Mouse (Mus musculus) WW6 (cell line): ENCODE results near the gene Pias3.
"Not testable (repeated sequence)": the region's sequence is repeated elsewhere in the genome, so short reads cannot be mapped to it uniquely, and the experiment has no call there.

Experiments used
- DNase-seq: peaks from one replicate; pipeline ENCODE4 v3.0.0-alpha.2; 2013; ENCODE audit warnings: low read depth, low spot score

Pias3 gene

GRCm38 (mm10) chr3:96696198-96696765, at the start of gene Pias3:
TSS of gene Pias3 (plus strand) at chr3:96696384.
- DNase-seq: peak; percentile 77

- DNase-seq: no peak
These were observed 48.8 kb upstream of the Pias3 start for GRCm38 (mm10) chr3:96647365-96647764.

GRCm38 (mm10) chr3:96660901-96661300, 35.3 kb upstream of the Pias3 start:
- DNase-seq: no peak

- no peak for DNase-seq
These were observed 33.4 kb upstream of the Pias3 start for GRCm38 (mm10) chr3:96662731-96663316.

GRCm38 (mm10) chr3:96663432-96664239, 32.5 kb upstream of the Pias3 start:
- peak; percentile 93 for DNase-seq

- DNase-seq: not testable (repeated sequence)
These were observed 30.3 kb upstream of the Pias3 start for GRCm38 (mm10) chr3:96665732-96666363.

- DNase-seq: no peak
These were observed 29.3 kb upstream of the Pias3 start for GRCm38 (mm10) chr3:96666916-96667315.

GRCm38 (mm10) chr3:96667316-96667715, 28.9 kb upstream of the Pias3 start:
- no peak for DNase-seq

GRCm38 (mm10) chr3:96668424-96669067, 27.6 kb upstream of the Pias3 start:
- no peak for DNase-seq

GRCm38 (mm10) chr3:96669727-96670468, 26.3 kb upstream of the Pias3 start, which contains the start of gene Ankrd35:
TSS of gene Ankrd35 (plus strand) at chr3:96670131.
- DNase-seq: peak; percentile 89

GRCm38 (mm10) chr3:96671519-96671918, 24.7 kb upstream of the Pias3 start:
- DNase-seq: no peak

GRCm38 (mm10) chr3:96673514-96673913, 22.7 kb upstream of the Pias3 start:
- no peak for DNase-seq

GRCm38 (mm10) chr3:96674442-96674841, 21.7 kb upstream of the Pias3 start:
- DNase-seq: no peak

GRCm38 (mm10) chr3:96675171-96675570, 21.0 kb upstream of the Pias3 start:
- DNase-seq: no peak

- peak; percentile 83 for DNase-seq
These were observed 20.5 kb upstream of the Pias3 start for GRCm38 (mm10) chr3:96675690-96676089.

GRCm38 (mm10) chr3:96678456-96678855, 17.7 kb upstream of the Pias3 start:
- no peak for DNase-seq

- no peak for DNase-seq
These were observed 17.0 kb upstream of the Pias3 start for GRCm38 (mm10) chr3:96679159-96679674.

- DNase-seq: no peak
These were observed 15.8 kb upstream of the Pias3 start for GRCm38 (mm10) chr3:96680269-96680956.

- DNase-seq: no peak
These were observed 12.7 kb upstream of the Pias3 start for GRCm38 (mm10) chr3:96683496-96683895.

GRCm38 (mm10) chr3:96684151-96684821, 11.9 kb upstream of the Pias3 start:
- DNase-seq: no peak
